ENCODE assay signal across 33 mouse cellular contexts in the genomic region with DNA sequence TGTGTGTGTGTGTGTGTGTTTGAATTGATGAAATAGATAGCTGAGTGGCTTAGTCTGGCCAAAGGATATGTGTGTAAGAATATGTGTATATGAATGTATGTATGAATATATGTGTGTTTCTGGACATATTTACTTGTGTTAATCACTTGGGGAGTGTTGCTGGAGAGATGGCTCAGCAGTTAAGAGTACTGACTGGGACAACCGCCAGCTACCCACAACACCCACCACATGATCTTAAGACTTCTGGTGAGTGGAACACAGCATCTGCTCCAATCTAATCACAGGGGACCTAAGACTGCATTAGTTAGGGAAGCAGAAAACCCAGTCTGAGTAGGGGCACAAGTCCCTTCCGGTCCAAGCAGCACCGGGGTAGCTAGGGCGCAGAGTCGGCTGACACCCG. TPM values are rescaled to one million over a fixed set of nuclear protein-coding genes. Genes with fewer than 3 reads are reported as not detected.
DNase-seq lines count a peak whose midpoint lies in the region; ATAC-seq lines count a peak whose summit lies in the region.
"Had no signal": no experiment of that assay in that cellular context is flagged by ENCODE, and none has a peak within 500 bp of the region (broad histone marks: within the 10 kb centered on the region; RNA-seq: fewer than 3 reads in every experiment).

No protein-coding gene starts in this region.

- H3K4me3 ChIP-seq in hindbrain, embryonic 13.5 days = no peak overlapping the region
- H3K4me3 ChIP-seq: heart, embryonic 13.5 days; hindbrain, embryonic 15.5 days; left cerebral cortex, adult 2 months; limb, embryonic 15.5 days; liver, embryonic 13.5 days; megakaryocyte, embryonic 14.5 days; midbrain, embryonic 12.5 days had no signal

- no peaks in the 10 kb centered on the region for H3K4me1 ChIP-seq in hindbrain, embryonic 13.5 days (replicated peaks)
- H3K4me1 ChIP-seq: heart, embryonic 13.5 days; hindbrain, embryonic 15.5 days; limb, embryonic 15.5 days; liver, embryonic 13.5 days; megakaryocyte, embryonic 14.5 days; midbrain, embryonic 12.5 days had no signal

- no peaks in the 10 kb centered on the region for H3K9me3 ChIP-seq in hindbrain, embryonic 13.5 days
- H3K9me3 ChIP-seq: heart, embryonic 13.5 days; hindbrain, embryonic 15.5 days; limb, embryonic 15.5 days; liver, embryonic 13.5 days; megakaryocyte, embryonic 14.5 days; midbrain, embryonic 12.5 days had no signal

- DNase-seq in cerebellum, postnatal 14 days = peak; percentile 5 to 31
- DNase-seq in cerebellum, adult 11-12 months = no peak
- DNase-seq in right cerebral cortex, adult 18-20 months = peak; percentile 16
- no peak for DNase-seq in right cerebral cortex, postnatal 25 days
- DNase-seq in brain, adult 2 months (ENCODE audit: low read depth, low spot score) = peak; percentile 48
- peak; percentile 4 for DNase-seq in layer of hippocampus, adult 9-10 months (ENCODE audit: low spot score)
- no peak for DNase-seq in urinary bladder, postnatal 25 days (ENCODE audit: low spot score)
- DNase-seq: adrenal gland, adult 8-10 months; cerebellum, adult 11 months; heart, postnatal 10 days; kidney, adult 11 months; kidney, postnatal 25 days; liver, embryonic 13.5 days; lung, adult 18-20 months; lung, postnatal 4 days; thymus, adult 18-20 months; thymus, postnatal 25 days had no signal

- no peak overlapping the region for H3K4me2 ChIP-seq in hindbrain, embryonic 13.5 days
- H3K4me2 ChIP-seq: heart, embryonic 13.5 days; hindbrain, embryonic 15.5 days; limb, embryonic 15.5 days; liver, embryonic 13.5 days; midbrain, embryonic 12.5 days had no signal

- no peak for ATAC-seq in hindbrain, embryonic 13.5 days (ENCODE audit: low FRiP score)
- ATAC-seq: forebrain, embryonic 14.5 days; inflammation-experienced regulatory T-cells, adult 6 months; lung, postnatal 0 days had no signal

- H3K27ac ChIP-seq in hindbrain, embryonic 13.5 days = no peak overlapping the region
- H3K27ac ChIP-seq: heart, embryonic 13.5 days; hindbrain, embryonic 15.5 days; left cerebral cortex, adult 2 months; limb, embryonic 15.5 days; liver, embryonic 13.5 days; midbrain, embryonic 12.5 days; stomach, postnatal 0 days had no signal

- no peaks in the 10 kb centered on the region for H3K36me3 ChIP-seq in hindbrain, embryonic 13.5 days
- H3K36me3 ChIP-seq: heart, embryonic 13.5 days; hindbrain, embryonic 15.5 days; limb, embryonic 15.5 days; liver, embryonic 13.5 days; midbrain, embryonic 12.5 days had no signal

- no peaks in the 10 kb centered on the region for H3K27me3 ChIP-seq in hindbrain, embryonic 13.5 days
- H3K27me3 ChIP-seq: heart, embryonic 13.5 days; hindbrain, embryonic 15.5 days; limb, embryonic 15.5 days; liver, embryonic 13.5 days; megakaryocyte, embryonic 14.5 days; midbrain, embryonic 12.5 days had no signal

- no peak overlapping the region for H3K9ac ChIP-seq in hindbrain, embryonic 13.5 days
- H3K9ac ChIP-seq: heart, embryonic 13.5 days; hindbrain, embryonic 15.5 days; limb, embryonic 15.5 days; liver, embryonic 13.5 days; midbrain, embryonic 12.5 days had no signal

- 99% methylated on average over 6 of the region's 6 CpGs for WGBS in hindbrain, embryonic 13.5 days

RNA-seq across cellular contexts. Expression of gene Olfr1090, which starts 2.3 kb away (rescaled TPM):
- polyA plus RNA-seq in hindbrain, embryonic 13.5 days (2015; fragmentation: Nextera tagmentation; extraction: Ambion mirVana) = not detected in 2 replicates
- polyA plus RNA-seq: embryonic facial prominence, embryonic 11.5 days; forebrain, embryonic 14.5 days; gonadal fat pad, adult 2 months; heart, embryonic 13.5 days; hindbrain, embryonic 15.5 days; inflammation-experienced regulatory T-cells, adult 6 months; kidney, embryonic 14.5 days; limb, embryonic 15.5 days; liver, embryonic 13.5 days; lung, postnatal 0 days; midbrain, embryonic 12.5 days; neural tube, embryonic 14.5 days; spleen, adult 2 months; stomach, postnatal 0 days had no signal

RNA-seq across cellular contexts. Expression of gene Olfr1093, which starts 21.2 kb away (rescaled TPM):
- polyA plus RNA-seq in hindbrain, embryonic 13.5 days (2015; fragmentation: Nextera tagmentation; extraction: Ambion mirVana) = not detected in 2 replicates
- polyA plus RNA-seq: embryonic facial prominence, embryonic 11.5 days; forebrain, embryonic 14.5 days; gonadal fat pad, adult 2 months; heart, embryonic 13.5 days; hindbrain, embryonic 15.5 days; inflammation-experienced regulatory T-cells, adult 6 months; kidney, embryonic 14.5 days; limb, embryonic 15.5 days; liver, embryonic 13.5 days; lung, postnatal 0 days; midbrain, embryonic 12.5 days; neural tube, embryonic 14.5 days; spleen, adult 2 months; stomach, postnatal 0 days had no signal

RNA-seq across cellular contexts. Expression of gene Olfr1089, which starts 27.5 kb away (rescaled TPM):
- polyA plus RNA-seq in hindbrain, embryonic 13.5 days (2015; fragmentation: Nextera tagmentation; extraction: Ambion mirVana) = not detected in 2 replicates
- polyA plus RNA-seq: embryonic facial prominence, embryonic 11.5 days; forebrain, embryonic 14.5 days; gonadal fat pad, adult 2 months; heart, embryonic 13.5 days; hindbrain, embryonic 15.5 days; inflammation-experienced regulatory T-cells, adult 6 months; kidney, embryonic 14.5 days; limb, embryonic 15.5 days; liver, embryonic 13.5 days; lung, postnatal 0 days; midbrain, embryonic 12.5 days; neural tube, embryonic 14.5 days; spleen, adult 2 months; stomach, postnatal 0 days had no signal

RNA-seq across cellular contexts. Expression of gene Olfr141, which starts 48.8 kb away (rescaled TPM):
- polyA plus RNA-seq in hindbrain, embryonic 13.5 days (2015; fragmentation: Nextera tagmentation; extraction: Ambion mirVana) = not detected in 2 replicates
- polyA plus RNA-seq: embryonic facial prominence, embryonic 11.5 days; forebrain, embryonic 14.5 days; gonadal fat pad, adult 2 months; heart, embryonic 13.5 days; hindbrain, embryonic 15.5 days; inflammation-experienced regulatory T-cells, adult 6 months; kidney, embryonic 14.5 days; limb, embryonic 15.5 days; liver, embryonic 13.5 days; lung, postnatal 0 days; midbrain, embryonic 12.5 days; neural tube, embryonic 14.5 days; spleen, adult 2 months; stomach, postnatal 0 days had no signal

Comparison
In these comparisons a context has a peak if more than half of its experiments do, and no peak if none do; other contexts are left out.
1. DNase-seq: peak in cerebellum, postnatal 14 days (2 of 2), right cerebral cortex, adult 18-20 months (single experiment), brain, adult 2 months (single experiment) and layer of hippocampus, adult 9-10 months (single experiment); none in cerebellum, adult 11-12 months (single experiment), right cerebral cortex, postnatal 25 days (single experiment) and urinary bladder, postnatal 25 days (single experiment).